Mouse (Mus musculus): ENCODE data around the gene Fxyd3.
A peak's percentile ranks its signal among the peaks of the same experiment; 100 is the strongest.

Gene Fxyd3

DNA sequence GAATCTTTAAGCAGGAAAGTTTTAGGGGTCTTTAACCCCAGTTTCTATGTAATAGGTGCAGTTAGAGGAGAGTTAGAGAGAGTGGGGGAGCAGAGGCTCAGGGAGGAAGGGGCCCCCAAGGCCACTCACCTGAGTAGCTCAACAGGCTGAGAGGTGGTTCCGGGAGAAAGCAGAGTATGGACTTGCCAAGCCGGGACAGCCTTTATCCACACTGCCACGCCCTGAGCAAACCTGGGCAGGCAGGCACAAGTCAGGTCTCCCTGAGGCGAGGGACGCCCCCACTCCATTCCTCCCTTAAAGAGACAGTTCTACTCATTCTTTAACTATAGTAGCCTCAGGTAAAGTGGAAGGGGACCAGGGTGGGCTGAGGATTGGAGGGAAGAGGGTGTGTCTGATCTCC, at the start of gene Fxyd3:
TSS of gene Fxyd3 (minus strand) at position 213 of the 400 bp plus-strand sequence.
- DNase-seq (ENCODE audit: low read depth, low spot score), result no peak

DNA sequence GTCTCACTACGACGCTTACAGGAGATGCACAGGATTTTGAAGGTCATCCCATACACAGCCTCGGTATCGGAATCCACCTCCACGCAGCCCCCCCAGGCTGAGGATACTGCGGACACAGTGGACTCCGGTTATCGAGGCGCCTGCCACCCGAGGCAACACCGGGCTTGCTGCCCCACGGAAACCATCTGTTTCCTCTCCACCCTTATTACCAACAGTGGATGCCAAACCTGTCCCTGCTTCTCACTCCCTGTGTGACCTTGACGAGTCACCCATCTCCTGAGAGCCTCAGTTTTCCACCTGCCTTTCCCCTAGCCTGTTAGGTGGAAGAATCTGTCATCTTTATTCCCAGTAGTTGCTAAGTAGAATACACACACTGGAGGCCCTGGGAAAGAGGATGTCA, 48.6 kb upstream of the Fxyd3 start:
- no peak for DNase-seq (ENCODE audit: low read depth, low spot score)

DNA sequence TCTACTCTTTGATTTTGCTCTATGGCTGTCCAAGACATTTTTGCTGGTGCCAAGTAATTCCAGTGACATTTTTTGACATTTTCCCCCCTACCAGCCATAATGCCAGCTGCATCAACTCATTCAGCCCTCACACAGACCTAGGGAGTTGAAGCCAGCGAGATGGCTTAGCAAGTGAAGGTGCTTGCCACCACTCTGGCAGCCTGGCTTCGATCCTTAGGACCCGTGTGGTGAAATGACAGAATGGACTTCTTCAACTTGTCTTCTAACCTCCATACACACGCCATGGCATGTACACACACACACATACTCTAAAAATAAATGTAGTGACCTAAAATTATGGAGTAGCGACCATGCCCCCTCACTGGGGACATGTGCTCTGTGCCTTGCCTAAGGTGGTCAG, 47.9 kb upstream of the Fxyd3 start:
- DNase-seq (ENCODE audit: low read depth, low spot score), result no peak

DNA sequence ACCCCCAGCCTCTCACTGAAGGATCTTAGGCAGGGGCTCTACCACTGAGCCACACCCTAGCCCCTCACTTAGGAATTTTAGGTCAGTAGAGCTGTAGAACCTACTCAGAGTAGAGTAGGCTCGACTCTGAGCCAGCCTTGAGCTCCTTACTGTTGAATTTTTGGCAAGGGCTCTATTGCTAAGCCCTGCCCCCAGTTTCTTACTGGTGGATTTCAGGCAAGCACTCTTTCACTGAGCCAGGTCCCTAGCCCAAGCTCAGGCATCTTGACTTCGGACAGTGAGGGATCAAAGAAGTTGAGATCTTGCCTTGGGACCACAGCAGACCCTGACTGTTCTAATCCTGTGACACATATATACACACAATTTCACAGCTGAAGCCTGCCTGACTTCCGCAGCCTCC, 47.2 kb upstream of the Fxyd3 start:
- DNase-seq (ENCODE audit: low read depth, low spot score), result no peak

DNA sequence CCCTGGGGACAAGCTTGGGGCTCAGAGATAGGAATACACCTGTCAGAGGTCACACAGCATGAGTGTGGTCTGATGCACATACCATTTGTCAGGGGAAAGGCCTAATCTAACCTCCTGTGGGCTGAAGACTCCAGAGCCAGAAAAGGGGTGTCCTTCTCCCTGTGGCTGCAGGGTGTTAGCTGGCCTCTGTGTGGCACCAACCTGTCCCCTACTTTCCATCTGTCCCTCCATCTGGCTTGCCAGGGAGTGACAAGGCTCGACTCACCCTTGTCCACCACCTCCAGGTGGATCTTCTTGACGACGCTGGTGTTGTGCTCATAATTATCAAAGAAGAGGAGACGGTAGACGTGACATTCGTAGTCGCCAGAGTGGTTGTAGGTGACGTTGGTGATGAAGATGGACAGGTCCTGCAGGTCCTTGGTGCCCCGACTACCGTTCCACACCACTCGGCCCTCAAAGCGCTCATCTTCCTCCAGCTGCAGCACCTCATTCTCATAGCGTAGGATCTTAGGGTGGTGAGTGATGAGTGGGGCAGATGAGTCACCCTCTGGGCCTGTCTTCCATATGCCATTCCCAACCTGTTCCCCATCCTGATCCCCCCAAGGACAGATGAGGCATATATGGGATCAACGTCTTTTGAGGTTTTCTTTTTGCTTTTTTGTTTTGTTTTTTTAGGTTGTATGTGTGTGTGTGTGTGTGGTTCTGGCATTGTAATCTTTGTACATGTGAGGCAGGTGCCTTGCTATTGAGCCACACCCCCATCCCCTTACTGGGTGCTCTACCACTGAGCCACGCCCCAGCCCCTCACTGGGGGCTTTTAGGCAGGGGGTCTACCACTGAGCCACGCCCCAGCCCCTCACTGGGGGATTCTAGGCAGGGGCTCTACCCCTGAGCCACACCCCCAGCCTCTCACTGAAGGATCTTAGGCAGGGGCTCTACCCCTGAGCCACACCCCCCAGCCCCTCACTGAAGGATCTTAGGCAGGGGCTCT, 46.4 kb upstream of the Fxyd3 start:
- DNase-seq (ENCODE audit: low read depth, low spot score), result no peak

DNA sequence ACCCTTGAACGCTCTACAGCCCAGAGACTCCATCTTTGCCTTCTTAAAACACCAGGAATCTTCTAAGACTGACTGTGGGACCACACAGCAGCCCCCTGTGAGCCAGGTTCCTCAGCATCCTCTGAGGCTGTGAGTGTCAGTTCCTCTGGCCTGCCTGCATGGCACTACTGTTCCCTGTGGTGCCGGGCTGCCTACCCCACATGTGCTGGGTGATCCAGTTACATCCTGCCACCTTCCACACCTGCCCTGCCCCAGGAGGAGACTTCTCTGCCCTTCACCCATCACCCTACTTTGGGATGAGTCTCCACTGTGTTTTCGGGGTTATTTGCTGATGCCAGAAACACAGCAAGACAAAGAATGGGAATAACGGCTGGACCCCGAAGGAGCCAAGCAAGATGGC, 43.1 kb upstream of the Fxyd3 start:
- no peak for DNase-seq (ENCODE audit: low read depth, low spot score)

DNA sequence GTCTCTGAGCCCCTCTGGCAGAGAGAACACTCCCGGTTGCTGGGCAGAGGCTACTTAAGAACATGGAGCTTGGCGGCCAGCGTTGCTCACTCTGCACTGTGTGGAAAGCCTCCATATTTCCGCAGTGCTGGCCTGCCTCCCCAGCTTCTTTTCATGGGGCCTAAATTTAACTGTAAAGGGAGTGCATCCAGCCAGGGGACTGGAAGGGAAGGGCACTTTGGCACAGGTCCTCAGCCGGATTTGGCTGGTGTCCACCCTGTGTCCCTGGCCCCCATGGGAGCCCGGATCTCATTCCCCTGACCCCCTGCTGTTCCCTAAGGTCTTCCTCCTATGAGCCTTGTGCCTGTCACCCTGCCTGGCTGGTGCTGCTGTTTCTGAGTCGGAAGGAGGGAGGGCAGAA, 42.0 kb upstream of the Fxyd3 start:
- DNase-seq (ENCODE audit: low read depth, low spot score), result no peak

DNA sequence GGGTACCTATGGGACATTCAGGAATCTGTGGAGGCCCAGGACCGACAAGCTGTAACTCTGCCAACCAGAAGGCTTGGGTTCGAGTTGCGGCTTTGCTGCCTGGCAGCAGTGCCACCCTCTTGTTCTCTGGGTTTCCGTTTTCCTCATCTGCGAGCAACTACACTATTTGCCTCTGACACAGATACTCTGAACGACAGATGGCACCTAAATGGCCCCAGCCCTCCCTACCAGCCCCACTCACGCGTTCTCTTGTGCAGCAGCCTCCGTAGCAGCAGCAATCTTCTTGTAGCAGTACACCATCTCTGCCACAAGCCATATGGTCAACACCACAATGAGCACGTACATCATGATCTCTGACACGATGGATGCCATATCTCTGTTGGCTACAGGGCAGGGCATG, 41.0 kb upstream of the Fxyd3 start:
- no peak for DNase-seq (ENCODE audit: low read depth, low spot score)

DNA sequence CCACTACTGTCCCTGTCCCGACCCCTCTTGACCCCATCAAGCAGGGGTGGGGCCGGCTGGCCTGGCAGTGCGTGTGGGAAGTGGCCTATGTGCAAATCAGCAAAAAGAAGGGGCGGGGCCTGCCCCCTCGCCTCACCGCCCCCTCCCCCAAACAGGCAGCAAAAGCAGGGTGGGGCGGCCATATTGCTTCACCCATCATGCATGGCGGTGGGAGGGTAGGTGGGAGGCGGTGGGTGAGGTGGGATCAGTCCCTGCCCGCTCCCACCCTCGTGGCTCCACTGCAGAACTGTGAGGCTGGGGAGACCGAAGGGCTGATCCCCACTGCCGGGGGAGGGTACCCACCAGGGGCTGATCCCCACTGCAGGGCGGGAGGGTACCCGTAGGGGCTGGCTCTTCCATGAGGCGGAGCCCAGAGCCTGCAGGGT, 40.2 kb upstream of the Fxyd3 start:
- DNase-seq (ENCODE audit: low read depth, low spot score), result peak; percentile 32

DNA sequence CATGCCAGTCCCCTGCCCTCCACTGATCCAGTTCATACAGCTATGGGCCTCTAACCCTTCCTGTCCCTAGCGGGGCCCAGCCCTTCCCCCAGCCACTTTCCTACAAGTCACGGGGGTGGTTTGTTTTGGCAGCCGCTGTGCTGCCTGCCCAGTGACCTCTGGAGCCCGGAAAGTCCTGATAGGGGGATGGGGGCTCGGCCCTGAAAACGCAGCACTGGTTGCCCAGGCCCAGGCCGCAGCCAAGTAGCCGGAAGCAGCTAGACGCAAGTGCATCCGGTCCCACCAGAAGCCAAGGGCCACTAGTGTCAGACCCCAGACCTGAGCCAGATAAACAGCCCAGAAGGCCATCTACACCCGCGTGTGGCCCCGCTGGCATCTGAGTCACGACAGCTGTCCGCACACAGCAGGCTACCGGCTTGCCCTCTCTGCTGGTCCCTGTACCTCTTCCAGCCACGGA, 39.1 kb upstream of the Fxyd3 start:
- DNase-seq (ENCODE audit: low read depth, low spot score), result peak; percentile 26

DNA sequence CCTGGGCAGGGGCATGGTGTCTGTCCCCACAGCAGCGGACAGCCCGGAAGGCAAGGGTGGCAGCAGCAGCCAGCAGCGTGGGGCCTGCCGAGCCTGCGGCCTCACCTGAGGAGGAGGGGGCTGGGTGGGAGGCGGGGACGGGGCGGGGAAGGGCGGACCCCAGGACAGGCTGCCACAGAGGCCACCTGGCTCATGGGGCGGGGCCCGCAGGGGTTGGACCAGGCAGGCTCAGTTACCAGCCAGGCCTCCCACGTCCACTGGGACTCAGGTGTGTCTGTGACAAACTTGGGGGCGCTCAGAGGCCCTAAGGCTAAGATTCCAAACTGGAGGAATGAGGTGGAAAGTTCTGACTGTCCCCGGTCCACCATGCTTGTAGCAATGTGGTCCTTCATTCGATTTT, 38.7 kb upstream of the Fxyd3 start, which contains the start of gene Hpn:
TSS of gene Hpn (minus strand) at position 109 of the 400 bp plus-strand sequence.
- no peak for DNase-seq (ENCODE audit: low read depth, low spot score)

DNA sequence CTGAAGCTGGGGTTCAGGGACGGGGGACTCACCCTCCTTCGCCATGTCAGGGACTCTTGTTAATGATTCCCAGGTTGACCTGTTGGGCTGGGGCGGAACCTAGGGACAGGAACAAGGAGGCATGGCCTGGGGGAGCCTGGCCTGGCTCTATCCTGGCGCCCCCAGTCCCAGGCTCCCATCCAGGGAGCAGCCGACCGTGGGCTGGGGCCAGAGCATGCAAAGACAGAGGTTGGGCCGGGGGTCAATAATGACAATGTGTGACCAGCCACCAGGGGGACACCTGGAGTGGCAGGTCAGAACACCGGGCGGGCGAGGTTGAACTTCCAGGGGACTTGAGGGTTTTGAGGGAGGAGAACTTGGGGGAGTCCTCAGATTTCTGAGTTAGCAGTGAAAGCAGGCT, 38.1 kb upstream of the Fxyd3 start:
- DNase-seq (ENCODE audit: low read depth, low spot score), result no peak

DNA sequence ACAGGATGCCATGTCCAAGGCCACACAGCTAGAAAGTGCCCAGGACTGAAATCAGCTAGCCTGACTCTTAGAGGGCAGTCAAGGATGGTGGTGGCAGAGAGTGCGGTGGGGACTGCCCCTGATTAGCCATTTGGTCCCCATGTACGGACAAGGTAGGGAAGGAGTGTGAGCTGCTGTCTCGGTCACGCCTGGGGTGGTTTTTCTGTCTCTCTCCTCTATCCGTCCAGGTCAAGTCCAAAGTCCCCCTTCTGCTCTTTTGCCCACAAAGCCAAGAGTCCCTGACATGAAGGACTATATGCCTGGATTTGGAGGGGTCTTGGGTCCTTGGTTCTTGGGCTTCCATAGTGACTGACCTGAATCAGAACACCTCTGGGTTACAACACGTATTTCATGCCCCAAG, 37.3 kb upstream of the Fxyd3 start:
- no peak for DNase-seq (ENCODE audit: low read depth, low spot score)

DNA sequence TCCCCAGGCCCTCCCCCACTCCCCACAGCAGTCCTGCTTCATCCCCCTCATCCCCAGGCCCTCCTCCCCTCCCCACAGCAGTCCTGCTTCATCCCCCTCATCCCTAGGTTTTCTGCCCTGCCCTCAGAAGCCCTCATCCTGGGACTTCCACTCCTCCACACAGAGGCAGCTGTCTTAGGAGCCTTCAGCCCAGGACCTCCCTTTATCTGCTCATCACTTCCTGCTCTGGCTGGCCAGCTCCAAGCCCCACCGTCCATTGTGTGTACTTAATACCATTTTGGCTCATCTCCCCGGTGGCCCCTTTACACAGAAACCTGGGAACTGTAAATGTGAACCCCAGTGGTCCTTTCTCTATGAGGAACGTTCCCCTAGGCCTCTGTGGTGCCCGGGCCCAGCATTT, 35.5 kb upstream of the Fxyd3 start:
- no peak for DNase-seq (ENCODE audit: low read depth, low spot score)

DNA sequence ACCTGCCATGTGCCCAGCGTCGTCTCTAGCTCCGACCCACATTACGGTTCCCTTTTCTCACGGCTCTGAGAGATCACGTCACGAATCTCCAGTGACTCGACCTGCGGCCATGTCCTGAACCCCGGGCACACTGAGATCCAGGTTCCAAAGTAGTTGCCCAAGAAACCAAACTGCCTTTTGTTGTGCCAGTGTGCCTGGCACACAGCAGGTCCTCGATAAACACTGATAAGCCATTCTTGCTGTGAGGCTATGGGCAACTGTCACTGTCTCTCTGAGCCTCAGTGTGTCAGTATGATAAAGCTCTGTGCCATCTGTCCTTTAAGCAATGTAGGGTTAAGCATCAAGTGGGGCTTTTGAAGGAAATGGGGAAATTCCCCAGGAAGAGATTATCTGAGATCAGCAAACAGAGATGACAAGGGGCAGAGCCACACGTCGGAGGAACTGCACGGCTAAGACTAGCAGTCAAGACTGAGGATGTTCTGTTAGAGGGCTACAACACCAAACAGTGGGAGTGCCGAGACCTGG, 34.4 kb upstream of the Fxyd3 start:
- no peak for DNase-seq (ENCODE audit: low read depth, low spot score)

DNA sequence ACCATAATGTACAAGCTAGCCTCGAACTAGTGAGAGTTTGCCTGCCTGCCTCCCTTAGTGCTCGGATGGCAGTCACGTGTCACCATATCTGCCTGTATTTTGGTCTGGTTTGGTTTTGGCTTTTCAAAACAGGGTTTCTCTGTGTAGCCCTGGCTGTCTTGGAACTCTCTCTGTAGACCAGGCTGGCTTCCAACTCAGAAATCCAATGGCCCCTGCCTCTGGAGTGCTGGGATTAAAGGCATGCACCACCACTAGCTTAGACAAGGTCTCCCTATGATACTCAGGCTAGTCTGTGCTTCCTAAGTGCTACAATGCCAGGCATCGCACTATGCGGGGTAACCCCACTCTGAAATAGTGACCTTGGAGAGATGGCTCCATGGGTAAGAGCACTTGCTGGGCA, 33.3 kb upstream of the Fxyd3 start:
- DNase-seq (ENCODE audit: low read depth, low spot score), result no peak

DNA sequence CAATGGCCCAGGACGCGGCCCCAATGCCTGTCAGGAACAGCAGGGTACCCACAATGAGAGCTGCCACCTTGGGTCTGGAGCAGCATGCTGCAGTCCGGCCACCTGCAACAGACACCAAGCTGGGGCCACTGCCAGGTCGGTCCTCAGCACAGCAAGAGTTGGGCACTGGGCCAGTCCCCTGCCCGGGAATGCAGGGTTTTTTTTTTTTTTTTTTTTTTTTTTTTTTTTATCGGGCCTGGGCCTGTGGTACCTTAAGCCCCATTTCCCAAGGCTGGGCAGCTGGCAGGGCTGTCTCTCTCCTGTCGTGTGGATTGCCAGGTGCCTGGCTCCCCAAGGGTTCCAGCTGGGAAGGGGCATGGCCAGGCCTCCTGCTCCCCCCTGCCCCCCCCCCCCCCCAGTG, 32.6 kb upstream of the Fxyd3 start:
- DNase-seq (ENCODE audit: low read depth, low spot score), result no peak

DNA sequence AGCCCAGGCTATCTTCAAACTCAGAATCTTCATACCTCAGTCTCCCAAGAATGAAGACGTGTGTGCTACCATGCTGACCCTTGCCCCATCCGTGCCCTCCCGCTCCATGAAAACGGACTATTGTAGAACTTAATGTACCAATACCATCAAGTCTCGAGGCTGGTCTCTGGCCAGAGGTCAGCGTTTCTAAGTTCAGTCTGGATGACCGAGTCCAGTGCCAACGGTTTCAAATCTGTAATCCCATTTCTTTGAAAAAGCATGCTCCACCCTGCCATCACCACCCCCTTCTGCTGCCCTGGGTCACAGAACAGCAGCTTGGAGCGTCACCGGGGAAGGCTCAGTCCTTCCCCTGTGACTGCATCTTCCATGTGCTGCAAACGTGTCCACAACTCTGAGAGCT, 31.3 kb upstream of the Fxyd3 start:
- no peak for DNase-seq (ENCODE audit: low read depth, low spot score)

DNA sequence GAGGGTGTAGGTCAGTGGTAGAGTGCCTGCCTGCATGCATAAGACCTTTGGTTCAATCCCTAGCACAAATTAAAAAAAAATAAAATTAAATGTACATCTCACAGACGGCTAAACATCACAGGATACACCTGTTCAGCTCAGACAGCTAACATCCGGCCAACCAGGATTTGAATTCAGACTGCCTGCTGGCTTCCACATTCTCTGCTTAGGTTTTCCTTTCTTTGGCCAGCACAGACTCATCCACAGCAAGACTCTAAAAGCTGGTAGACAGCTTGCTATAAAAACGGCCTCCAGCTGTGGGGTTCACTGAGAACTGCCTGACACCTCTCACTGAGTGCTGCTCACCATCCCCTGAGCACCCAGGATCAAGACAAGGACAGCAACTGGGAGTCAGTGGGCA, 29.7 kb upstream of the Fxyd3 start:
- DNase-seq (ENCODE audit: low read depth, low spot score), result no peak

DNA sequence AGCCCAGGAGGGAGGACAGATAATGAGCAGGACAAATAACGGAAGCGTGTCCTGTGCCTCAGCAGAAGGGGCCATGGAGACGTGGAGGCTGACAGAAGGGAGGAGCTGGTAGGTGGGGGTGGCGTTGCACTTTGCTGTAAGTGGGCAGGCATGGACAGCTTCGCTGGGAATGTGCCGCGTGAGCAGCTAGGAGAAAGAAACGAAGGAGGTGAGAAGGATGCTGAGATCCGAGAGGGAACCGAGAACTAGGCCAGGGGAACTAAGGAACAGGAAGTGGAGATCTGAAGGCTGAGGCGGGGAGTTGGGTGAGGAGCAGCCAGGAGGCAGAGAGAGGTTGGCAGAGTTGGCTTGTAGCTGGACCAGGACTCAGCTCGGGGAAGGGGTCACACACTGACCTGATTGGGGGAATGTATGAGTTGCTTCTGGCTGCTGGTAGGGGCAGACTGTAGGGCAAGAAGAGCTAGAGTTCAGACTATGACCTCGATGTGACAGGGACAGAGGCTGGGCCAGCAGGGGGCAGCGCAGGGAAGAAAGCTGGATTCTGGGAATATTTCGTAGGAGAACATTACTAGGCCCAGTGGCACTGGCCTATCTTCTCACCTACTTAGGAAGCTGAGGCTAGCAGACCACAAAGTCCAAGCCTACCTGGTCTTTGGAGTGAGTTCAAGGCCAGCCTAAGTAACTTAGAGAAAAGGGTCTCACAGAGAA, 28.7 kb upstream of the Fxyd3 start:
- DNase-seq (ENCODE audit: low read depth, low spot score), result no peak

DNA sequence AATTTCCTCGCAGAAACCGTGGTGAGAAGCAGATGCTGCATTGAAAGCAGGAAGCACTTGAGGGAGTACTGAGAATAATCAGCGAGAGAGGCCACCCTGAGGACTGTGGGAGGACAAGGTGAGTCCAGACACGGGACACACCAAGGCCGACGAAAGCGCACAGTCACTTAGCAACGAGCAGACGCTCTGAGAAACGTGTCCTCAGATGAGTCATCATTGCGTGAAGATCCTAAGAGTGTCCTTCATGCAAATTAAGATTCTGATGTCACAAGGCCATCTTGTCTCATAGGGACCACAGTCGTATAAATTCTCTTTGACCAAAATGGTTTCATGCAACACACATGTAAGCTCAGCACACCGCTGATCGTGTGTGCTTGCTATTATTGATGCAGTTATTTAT, 24.3 kb upstream of the Fxyd3 start:
- DNase-seq (ENCODE audit: low read depth, low spot score), result no peak

DNA sequence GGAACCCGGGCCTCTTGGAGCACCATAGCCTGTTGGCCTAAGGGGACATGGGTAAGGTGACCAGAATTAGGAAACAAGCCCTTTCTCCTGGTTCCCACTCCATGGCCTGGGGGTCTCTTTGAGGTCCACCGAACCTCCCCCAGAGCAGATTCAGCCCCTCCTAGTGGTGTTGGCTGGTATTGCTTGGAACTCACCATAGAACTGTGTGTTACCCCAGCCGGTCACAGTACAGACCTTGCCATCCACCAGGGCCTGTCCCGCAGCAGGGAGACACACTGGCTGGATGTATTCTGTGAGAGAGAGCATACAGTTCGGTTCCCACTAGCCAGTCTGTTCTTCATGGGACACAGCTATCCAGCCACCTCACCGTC, 23.1 kb upstream of the Fxyd3 start:
- no peak for DNase-seq (ENCODE audit: low read depth, low spot score)
